Mouse (Mus musculus) heart, adult 2 months (tissue): ENCODE results near the gene Ift88. TPM values are rescaled to one million over a fixed set of nuclear protein-coding genes. Genes with fewer than 3 reads are reported as not detected.
A peak's percentile ranks its signal among the peaks of the same experiment; 100 is the strongest.

Experiments used
- DNase-seq, 2 experiments: peaks; one replicate each; pipeline ENCODE4 v3.0.0; 2021
- H3K27ac ChIP-seq: fragments of 200-600 bp; 2 replicates; pipeline ENCODE4 v1.8.1; 2022
- H3K27me3 ChIP-seq: fragments of 200-500 bp; 2 replicates; pipeline ENCODE4 v1.6.1; 2012; ENCODE audit warnings: mild to moderate bottlenecking, low read length, inconsistent platforms, mixed read lengths; ENCODE audit not compliant: control insufficient read depth, insufficient read depth
- H3K36me3 ChIP-seq: fragments of 200-500 bp; 2 replicates; pipeline ENCODE4 v1.6.1; 2012; ENCODE audit warnings: low read length, inconsistent platforms; ENCODE audit not compliant: control insufficient read depth, insufficient read depth
- H3K4me1 ChIP-seq: fragments of 200-500 bp; 2 replicates; pipeline ENCODE4 v1.6.1; 2011; ENCODE audit warnings: low read length; ENCODE audit not compliant: control insufficient read depth, insufficient read depth
- H3K4me3 ChIP-seq: fragments of 200-600 bp; 2 replicates; pipeline ENCODE4 v1.8.1; 2022
- H3K79me2 ChIP-seq: fragments of 200-500 bp; replicated peaks from 2 replicates; pipeline ENCODE4 v1.6.1; 2012; ENCODE audit warnings: mild to moderate bottlenecking, inconsistent platforms, low read length, moderate library complexity, mixed read lengths; ENCODE audit not compliant: control insufficient read depth, insufficient read depth
- H3K9ac ChIP-seq: fragments of 200-500 bp; 2 replicates; pipeline ENCODE4 v1.6.1; 2012; ENCODE audit warnings: low read depth, mild to moderate bottlenecking, control low read depth, inconsistent platforms, low read length, mixed read lengths
- CTCF ChIP-seq: fragments of 200-600 bp; IDR thresholded peaks from 2 replicates; pipeline ENCODE4 v1.8.1; 2022; ENCODE audit warnings: antibody characterized with exemption, mild to moderate bottlenecking, moderate library complexity
- EP300 ChIP-seq: fragments of 200-500 bp; IDR thresholded peaks from 2 replicates; pipeline ENCODE4 v1.6.1; 2011; ENCODE audit warnings: low read depth, low read length, control low read depth; ENCODE audit not compliant: insufficient read depth
- POLR2A ChIP-seq: fragments of 200-500 bp; IDR thresholded peaks from 2 replicates; pipeline ENCODE4 v1.6.1; 2011; ENCODE audit warnings: mild to moderate bottlenecking, low read depth, low read length, control low read depth; ENCODE audit not compliant: insufficient read depth
- WGBS: fragments of 180-500 bp; shearing (Covaris S2); methylation state at CpG from one replicate; pipeline ENCODE4 v1.1.7; 2018; 5-methylcytosine and 5-hydroxymethylcytosine counted together
- intact Hi-C: fragments of 180-260 bp; cut with DNase I; formaldehyde crosslinking; loops from one replicate; pipeline ENCODE4 v1.15.1; 2025
- polyA plus RNA-seq: library from polyadenylated mRNA; depleted of rRNA; stranded (reverse); fragments of >200 nt; gene quantifications from 2 replicates; pipeline ENCODE4 v1.2.3, GENCODE M21; 2012
- total RNA-seq, 2 experiments: library from RNA; stranded (reverse); gene quantifications; 2 replicates each; pipeline ENCODE4 v1.2.3; 2021

The Ift88 gene
- total and polyA plus RNA-seq, 3 experiments = 4.3 to 5.1 (median 4.5) TPM

GRCm38 (mm10) chr14:57529786-57530515 is 106.1 kb downstream of the Ift88 start:
- Histone ChIP-seq H3K79me2 (no peaks in the 10 kb centered on the region), H3K36me3 (no peaks in the 10 kb centered on the region), H3K4me1 (peaks cover 10% of the 10 kb centered on the region), H3K4me3 (no peak overlapping the region), H3K27me3 (no peaks in the 10 kb centered on the region), H3K27ac (peak overlapping the region; percentile 30; the same call in 1 of the 2 replicates), H3K9ac (no peak overlapping the region)
- 65% methylated on average over 5 of the region's 5 CpGs for WGBS
- TF ChIP-seq POLR2A (no peak), CTCF (no peak), EP300 (no peak)
- no peak for DNase-seq
- intact Hi-C loops = no loop called here

- DNase-seq = no peak
- intact Hi-C loops = loop anchor here (2.0 kb wide), 1 partner anchor 86 kb away; no protein-coding TSS in a partner anchor
- Histone ChIP-seq H3K36me3 (no peaks in the 10 kb centered on the region), H3K27ac (no peak overlapping the region), H3K79me2 (no peaks in the 10 kb centered on the region), H3K9ac (no peak overlapping the region), H3K27me3 (no peaks in the 10 kb centered on the region), H3K4me3 (no peak overlapping the region), H3K4me1 (peaks cover 27% of the 10 kb centered on the region)
- 96% methylated on average over 3 of the region's 3 CpGs for WGBS
- no peak for TF ChIP-seq CTCF
These were observed 108.7 kb downstream of the Ift88 start for GRCm38 (mm10) chr14:57532577-57532976.

- no peak overlapping the region for H3K27ac ChIP-seq
- no peaks in the 10 kb centered on the region for H3K36me3 ChIP-seq
- WGBS = 58% methylated on average over 3 of the region's 3 CpGs
- intact Hi-C loops = loop anchor here (2.0 kb wide), 1 partner anchor 86 kb away; no protein-coding TSS in a partner anchor
- H3K27me3 ChIP-seq = no peaks in the 10 kb centered on the region
- H3K4me3 ChIP-seq = no peak overlapping the region
- peak; percentile 42 to 72 for DNase-seq
- TF ChIP-seq EP300 = no peak
- TF ChIP-seq CTCF = peak; percentile 86
- peaks cover 31% of the 10 kb centered on the region for H3K4me1 ChIP-seq
- no peak overlapping the region for H3K9ac ChIP-seq
- H3K79me2 ChIP-seq = no peaks in the 10 kb centered on the region
These were observed 109.4 kb downstream of the Ift88 start for GRCm38 (mm10) chr14:57533214-57533613.

- Histone ChIP-seq H3K4me1 (peaks cover 31% of the 10 kb centered on the region), H3K79me2 (no peaks in the 10 kb centered on the region), H3K4me3 (no peak overlapping the region), H3K36me3 (no peaks in the 10 kb centered on the region), H3K27ac (peak overlapping the region; percentile 79; the same call in 1 of the 2 replicates), H3K9ac (no peak overlapping the region), H3K27me3 (no peaks in the 10 kb centered on the region)
- DNase-seq = no peak
- 58% methylated on average over 11 of the region's 11 CpGs for WGBS
- intact Hi-C loops = loop anchor here (2.0 kb wide), 2 partner anchors 37 to 85 kb away; partner anchors contain the start of gene Eef1akmt1
- no peak for TF ChIP-seq CTCF
- TF ChIP-seq EP300 = no peak
- no peak for TF ChIP-seq POLR2A
These were observed 110.0 kb downstream of the Ift88 start for GRCm38 (mm10) chr14:57533841-57534240.

GRCm38 (mm10) chr14:57534346-57534745 is 110.5 kb downstream of the Ift88 start:
- Histone ChIP-seq H3K4me3 (no peak overlapping the region), H3K27me3 (no peaks in the 10 kb centered on the region), H3K36me3 (no peaks in the 10 kb centered on the region), H3K9ac (no peak overlapping the region), H3K4me1 (peaks cover 31% of the 10 kb centered on the region), H3K79me2 (no peaks in the 10 kb centered on the region), H3K27ac (peak overlapping the region; percentile 79)
- intact Hi-C loops = loop anchor here (2.0 kb wide), 1 partner anchor 36 kb away; the partner anchor contains the start of gene Eef1akmt1
- peak in 1 of 2 experiments; percentile 12 for DNase-seq
- no peak for TF ChIP-seq EP300
- TF ChIP-seq CTCF = no peak
- no peak for TF ChIP-seq POLR2A
- WGBS = 45% methylated on average over 5 of the region's 5 CpGs

- Histone ChIP-seq H3K79me2 (no peaks in the 10 kb centered on the region), H3K4me1 (peaks cover 26% of the 10 kb centered on the region), H3K9ac (peak overlapping the region; percentile 27), H3K4me3 (no peak overlapping the region), H3K27me3 (no peaks in the 10 kb centered on the region), H3K36me3 (no peaks in the 10 kb centered on the region), H3K27ac (peak overlapping the region; percentile 79)
- peak; percentile 74 to 78 for DNase-seq
- 8% methylated on average over 8 of the region's 8 CpGs for WGBS
- TF ChIP-seq EP300 (no peak; the same call in 1 of the 2 replicates), CTCF (no peak), POLR2A (peak; percentile 8; the same call in 1 of the 2 replicates)
- intact Hi-C loops = loop anchor here (2.0 kb wide), 1 partner anchor 36 kb away; the partner anchor contains the start of gene Eef1akmt1
These were observed 111.1 kb downstream of the Ift88 start for GRCm38 (mm10) chr14:57534961-57535360.
